Mouse (Mus musculus) heart, postnatal 36 days (tissue): ENCODE measurements around the gene Slc31a2. TPM values are rescaled to one million over a fixed set of nuclear protein-coding genes. Genes with fewer than 3 reads are reported as not detected.

Source experiments
- DNase-seq, 2 experiments: peaks; one replicate each; pipeline ENCODE4 v3.0.0; 2021 to 2022
- intact Hi-C: fragments of 180-260 bp; cut with DNase I; formaldehyde crosslinking; loops from one replicate; pipeline ENCODE4 v1.15.1; 2025
- total RNA-seq, 2 experiments: library from RNA; stranded (reverse); gene quantifications; 2 replicates each; pipeline ENCODE4 v1.2.3; 2021

Slc31a2 gene
- total RNA-seq, 2 experiments from 2014 or later = 17.8 to 29.7 TPM

DNA sequence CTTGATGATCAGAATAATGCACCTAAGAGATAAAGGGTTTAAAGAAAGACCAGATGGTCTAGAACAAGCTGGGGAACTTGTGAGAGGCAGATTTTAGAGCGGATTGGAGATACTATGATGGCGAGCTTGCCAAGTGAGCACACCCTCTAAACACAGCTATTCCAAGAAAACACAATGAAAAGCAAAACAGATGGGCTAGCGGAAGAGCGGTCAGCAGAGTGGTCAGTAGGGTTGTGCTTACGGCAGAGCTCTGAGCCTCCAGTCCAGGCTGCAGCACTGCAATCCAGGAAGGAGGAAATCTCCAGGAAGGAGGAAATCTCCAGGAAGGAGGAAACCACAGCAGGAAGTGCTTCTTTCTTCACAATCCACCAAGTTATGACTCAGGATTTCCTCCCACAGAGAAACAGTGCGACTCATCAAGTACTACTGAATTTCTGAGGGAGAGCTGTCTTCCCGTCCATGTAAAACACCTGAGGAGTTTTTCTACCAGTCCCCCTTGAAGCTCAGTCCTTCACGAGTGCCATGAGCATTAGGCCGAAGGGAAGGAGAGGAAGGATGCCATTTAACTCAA is 51.4 kb downstream of the Slc31a2 start:
- intact Hi-C loops = no loop called here

DNA sequence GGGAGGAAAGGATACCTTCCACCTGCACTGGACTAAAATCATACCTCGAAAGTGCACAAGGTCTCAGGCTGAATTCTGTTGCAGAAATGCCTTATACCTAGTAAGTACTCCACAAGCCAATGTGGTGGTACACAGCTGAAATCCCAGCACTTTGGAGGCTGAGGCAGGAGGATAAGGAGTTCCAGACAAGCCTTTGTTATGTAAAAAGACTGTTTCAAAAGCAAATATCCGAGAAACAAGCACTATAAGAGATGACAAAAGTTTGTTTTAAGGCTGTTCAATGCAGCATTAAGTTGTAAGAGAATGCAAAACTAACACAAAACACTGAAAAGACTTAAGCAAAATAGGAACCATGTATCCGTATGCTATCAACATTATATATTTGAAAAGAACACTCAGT is 52.2 kb downstream of the Slc31a2 start:
- intact Hi-C loops = no loop called here
- no peak for DNase-seq

More for the DNA sequence above, 51.4 kb downstream of the Slc31a2 start:
- DNase-seq = no peak

DNA sequence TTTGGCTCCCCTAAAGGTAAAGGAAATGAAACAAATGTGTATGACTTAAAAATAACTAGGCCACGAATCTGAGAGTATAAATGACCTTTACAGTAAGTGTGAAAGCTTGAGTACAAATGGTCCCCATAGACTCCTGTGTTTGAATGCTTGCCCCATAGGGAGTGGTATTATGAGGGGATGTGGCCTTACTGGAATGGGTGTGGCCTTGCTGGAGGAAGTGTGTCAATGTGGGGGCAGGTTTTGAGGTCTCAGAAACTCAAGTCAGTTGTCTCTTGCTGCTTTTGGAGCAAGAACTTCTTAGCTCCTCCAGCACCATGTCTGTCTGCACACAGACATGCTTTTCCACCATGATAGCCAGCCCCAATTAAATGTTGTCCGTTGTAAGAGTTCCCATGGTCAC is 54.1 kb downstream of the Slc31a2 start:
- intact Hi-C loops = no loop called here

DNA sequence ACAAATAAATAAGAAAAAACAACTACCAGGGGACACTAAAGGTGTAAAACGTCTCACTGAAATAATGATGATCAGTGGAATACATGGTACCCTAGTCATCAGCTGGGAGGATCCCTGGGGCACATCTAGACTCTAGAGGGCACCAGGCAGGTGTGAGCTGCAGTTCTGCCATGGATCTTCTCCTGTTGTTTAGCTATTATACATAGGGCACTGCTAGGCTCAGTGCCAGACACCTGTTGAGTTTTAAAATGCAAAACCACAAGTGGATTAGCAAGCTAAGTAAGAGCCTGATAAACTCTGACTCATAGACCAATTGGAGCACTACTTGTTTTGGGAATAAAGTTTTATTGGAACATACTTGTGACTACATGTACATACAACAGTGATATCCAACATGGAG is 55.9 kb downstream of the Slc31a2 start:
- DNase-seq = no peak
- intact Hi-C loops = no loop called here

More for the DNA sequence above, 54.1 kb downstream of the Slc31a2 start:
- no peak for DNase-seq

DNA sequence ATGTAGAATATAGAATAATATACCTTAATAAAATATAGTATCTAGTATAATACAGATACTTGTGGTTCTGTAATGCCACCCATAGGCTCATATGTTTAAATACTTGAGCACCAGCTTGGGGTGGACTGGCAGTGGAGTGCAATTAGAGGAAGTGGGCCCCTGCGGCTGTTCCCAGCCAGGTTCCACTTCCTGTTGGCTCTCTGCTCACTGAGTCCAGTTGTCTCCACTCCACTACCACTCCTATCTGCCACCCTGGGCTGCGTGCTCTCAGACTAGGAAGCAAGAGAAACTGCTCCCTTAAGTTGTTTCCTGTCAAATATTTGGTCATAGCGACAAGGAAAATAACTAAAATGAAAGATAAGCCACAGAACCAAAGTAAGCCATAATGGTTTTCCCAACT is 60.3 kb downstream of the Slc31a2 start:
- intact Hi-C loops = no loop called here
- no peak for DNase-seq

DNA sequence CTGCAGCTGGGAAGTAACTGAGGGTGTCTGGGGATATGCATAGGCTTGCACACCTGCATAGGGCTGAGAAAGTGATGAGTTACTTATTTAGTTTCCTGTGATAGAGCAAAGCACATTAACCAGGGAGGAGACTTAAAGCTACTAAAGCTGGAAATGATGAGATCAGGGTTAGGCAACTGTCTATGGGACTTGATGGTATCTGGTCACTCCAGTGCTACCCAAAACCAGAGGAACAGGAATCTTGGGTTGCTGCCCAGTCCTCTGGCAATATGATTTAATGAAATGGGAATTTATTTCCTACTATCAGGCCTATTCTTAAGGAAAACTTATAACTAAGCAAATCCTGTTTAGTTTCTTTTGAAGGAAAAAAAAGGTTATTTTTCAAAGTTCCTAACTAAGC is 63.7 kb downstream of the Slc31a2 start:
- DNase-seq = no peak
- intact Hi-C loops = no loop called here

DNA sequence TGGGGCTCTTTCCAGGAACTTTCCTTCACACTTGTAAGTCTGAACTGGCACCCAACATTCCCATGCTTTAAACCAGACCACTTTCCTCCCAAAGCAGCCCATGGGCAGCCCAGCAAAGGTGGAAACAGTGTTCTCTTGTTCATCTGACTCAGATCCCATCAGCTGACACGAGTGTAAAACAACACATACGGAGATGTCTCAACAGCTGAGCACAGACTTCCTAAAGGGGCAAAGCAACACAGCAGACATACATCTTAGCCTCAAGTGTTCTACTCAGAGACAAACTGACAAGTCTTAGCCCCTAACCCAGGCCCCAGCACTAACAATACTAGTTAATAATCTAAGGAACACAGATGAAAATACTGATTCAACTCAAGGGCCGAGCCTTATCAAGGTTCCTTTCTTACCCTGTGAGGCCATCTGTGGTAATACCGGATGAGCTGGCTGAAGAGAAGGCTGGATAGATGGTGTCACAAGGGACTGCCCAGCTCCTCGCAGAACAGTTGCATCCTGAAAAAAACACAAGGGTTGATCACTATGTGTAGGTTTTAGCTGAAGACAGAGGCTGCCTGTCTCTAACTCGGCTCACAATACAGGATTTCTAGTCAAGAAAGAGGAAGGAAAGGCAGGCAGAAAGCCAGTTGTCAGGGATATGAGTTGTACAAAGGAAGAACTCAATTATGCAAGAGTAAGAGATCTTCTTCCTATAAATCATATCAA is 66.7 kb downstream of the Slc31a2 start:
- intact Hi-C loops = no loop called here
- peak in 1 of 2 experiments; percentile 7 for DNase-seq

DNA sequence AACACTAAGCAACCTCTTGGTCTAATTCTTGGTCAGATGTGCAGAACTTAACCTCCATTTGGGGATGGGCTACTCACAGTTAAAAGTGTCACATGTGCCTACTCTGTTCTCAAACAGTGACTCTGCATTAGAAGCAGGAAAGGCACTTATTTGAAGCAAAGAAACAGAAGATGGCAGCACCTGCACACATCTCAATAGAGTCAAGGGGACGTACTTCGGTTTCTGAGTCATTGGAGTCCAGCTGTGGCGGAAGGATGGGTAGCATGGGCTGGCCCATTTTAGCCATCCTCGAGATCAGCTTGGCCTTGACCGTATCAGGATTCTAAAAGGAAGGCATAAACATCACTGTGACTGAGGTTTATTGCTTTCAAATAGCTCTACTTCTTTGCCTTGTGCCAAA is 69.6 kb downstream of the Slc31a2 start:
- intact Hi-C loops = no loop called here
- DNase-seq = no peak

DNA sequence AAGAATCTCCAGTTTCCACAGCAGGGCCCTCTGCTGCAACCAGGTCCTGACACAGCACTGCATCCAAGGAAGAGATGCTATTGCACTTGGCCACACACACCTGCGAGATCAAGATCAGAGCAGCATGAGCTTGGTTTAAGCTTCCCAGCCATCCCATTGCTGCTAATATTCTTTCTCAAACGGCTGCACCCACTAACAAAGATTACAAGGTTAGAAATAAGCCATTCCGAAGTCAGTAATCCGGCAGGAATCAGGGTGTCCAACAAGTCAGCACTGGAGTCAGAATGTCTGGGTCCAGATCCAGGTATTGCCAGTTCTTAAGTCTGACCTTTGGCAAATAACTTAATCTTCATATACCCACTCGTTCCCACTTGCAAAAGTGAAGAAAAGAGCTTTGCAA is 76.2 kb downstream of the Slc31a2 start:
- no peak for DNase-seq
- intact Hi-C loops = no loop called here

DNA sequence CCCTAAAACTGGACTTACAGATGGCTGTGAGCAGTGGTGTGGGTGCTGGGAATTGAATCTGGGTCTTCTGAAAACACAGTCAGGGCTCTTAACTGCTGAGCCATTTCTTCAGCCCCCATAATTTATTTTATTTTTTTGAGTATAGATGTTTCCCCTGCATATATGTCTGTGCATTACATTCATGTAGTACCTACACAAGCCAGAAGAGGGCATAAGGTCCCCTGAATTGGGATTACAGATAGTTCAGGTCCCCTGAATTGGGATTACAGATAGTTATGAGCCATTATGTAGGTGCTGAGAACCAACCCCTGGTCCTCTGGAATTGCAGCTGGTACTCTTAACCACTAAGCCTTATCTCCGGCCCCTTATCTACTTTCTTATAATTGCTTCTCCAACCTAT is 81.6 kb downstream of the Slc31a2 start:
- intact Hi-C loops = loop anchor here (5.0 to 10.0 kb wide), 2 partner anchors 63 to 421 kb away; partner anchors contain the start of genes Cdc26 and Prpf4
- no peak for DNase-seq

DNA sequence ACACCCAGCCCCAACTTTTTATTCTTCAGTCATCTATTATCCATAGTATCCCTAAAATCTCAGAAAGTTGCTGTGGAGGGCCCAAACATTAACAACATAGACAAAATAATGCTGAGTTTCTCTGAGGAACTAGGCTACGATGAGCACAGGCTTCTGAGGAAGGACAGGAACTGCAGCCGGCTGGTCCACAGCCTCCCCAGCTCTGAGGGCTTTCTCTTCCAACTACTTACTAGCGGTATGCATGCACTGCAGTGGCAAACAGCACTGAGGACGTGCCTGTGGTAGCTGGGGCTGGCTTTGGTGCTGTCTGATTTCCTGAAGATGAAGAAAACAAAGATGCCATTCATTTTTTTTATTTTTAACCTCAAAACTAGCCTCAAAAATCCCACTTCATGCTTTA is 83.5 kb downstream of the Slc31a2 start:
- DNase-seq = no peak
- intact Hi-C loops = loop anchor here (10.0 kb wide), 1 partner anchor 419 kb away; no protein-coding TSS in a partner anchor

DNA sequence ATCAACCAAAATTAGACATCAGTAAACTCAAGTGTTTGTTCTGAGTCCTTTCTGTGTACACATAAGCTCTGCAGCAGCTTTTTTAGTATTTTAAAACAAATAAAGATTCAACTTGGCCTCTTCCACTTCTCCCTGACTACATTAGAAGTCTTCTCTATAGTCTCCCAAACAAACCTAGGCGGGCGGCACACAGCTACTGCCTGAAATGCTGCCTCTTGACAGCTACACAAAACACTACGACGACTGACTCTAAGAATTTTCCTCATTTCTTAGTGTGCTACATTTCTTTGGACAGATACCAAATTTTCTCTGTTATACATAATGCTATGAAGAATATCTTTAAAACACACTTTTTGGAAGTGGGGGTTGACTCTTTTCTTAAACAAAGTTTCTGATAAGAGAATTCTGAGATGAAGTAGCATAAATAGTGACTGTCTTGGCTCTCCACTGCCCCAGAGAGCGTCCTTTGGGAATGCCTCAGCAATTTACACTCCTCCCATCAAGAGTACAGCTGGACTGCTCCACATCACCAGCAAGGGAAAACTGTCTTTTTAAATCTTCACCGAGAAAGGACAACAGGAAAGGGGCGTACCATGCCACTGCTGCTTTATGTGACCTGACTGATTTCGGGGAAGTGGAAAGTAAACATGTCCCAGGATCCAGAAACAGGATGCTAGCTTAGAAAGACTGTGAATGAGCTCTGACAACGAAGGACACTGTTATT is 85.4 kb downstream of the Slc31a2 start:
- intact Hi-C loops = loop anchor here (10.0 kb wide), 1 partner anchor 417 kb away; no protein-coding TSS in a partner anchor
- no peak for DNase-seq

Other genes starting within 250 kb of the Slc31a2 start
- not detected for gene Mup20, start 208.4 kb upstream of the Slc31a2 start, total RNA-seq
- gene Mup3, start 175.2 kb upstream of the Slc31a2 start, total RNA-seq = not detected
- not detected for gene Mup21, start 111.7 kb upstream of the Slc31a2 start, total RNA-seq
- 1 to 10 TPM; 1.9 to 2.2 TPM for gene Zfp37, start 31.5 kb upstream of the Slc31a2 start, total RNA-seq
- 10 to 100 TPM; 19.3 to 23.2 TPM for gene Fkbp15, start 98.0 kb downstream of the Slc31a2 start, total RNA-seq
- 10 to 100 TPM; 18.8 to 20.3 TPM for gene Slc31a1, start 98.2 kb downstream of the Slc31a2 start, total RNA-seq
- gene Cdc26, start 146.1 kb downstream of the Slc31a2 start, total RNA-seq = 10 to 100 TPM; 42.7 to 43.6 TPM
- gene Prpf4, start 146.2 kb downstream of the Slc31a2 start, total RNA-seq = 10 to 100 TPM in 1 of 2 experiments, 1 to 10 TPM in 1; 10.0 to 10.6 TPM
- not detected for gene Rnf183, start 172.7 kb downstream of the Slc31a2 start, total RNA-seq
- under 1 TPM; 0.24 to 0.53 TPM for gene Wdr31, start 208.3 kb downstream of the Slc31a2 start, total RNA-seq
- not detected for gene Bspry, start 217.5 kb downstream of the Slc31a2 start, total RNA-seq
- 1 to 10 TPM; 3.2 to 3.8 TPM for gene Hdhd3, start 240.9 kb downstream of the Slc31a2 start, total RNA-seq